Mouse (Mus musculus): ENCODE results near the gene Dhx16. TPM values are rescaled to one million over a fixed set of nuclear protein-coding genes. Genes with fewer than 3 reads are reported as not detected.
A peak's percentile ranks its signal among the peaks of the same experiment; 100 is the strongest.

The Dhx16 gene
- total and polyA plus RNA-seq, 2 experiments: 18.5 to 52.2 TPM

GRCm38 (mm10) chr17:35870884-35871696, 8.5 kb upstream of the Dhx16 start:
- 69% methylated on average over 8 of the region's 8 CpGs for WGBS
- no peaks in the 10 kb centered on the region for H3K79me2 ChIP-seq (ENCODE audit: control insufficient read depth, insufficient read depth, low read length)
- TF ChIP-seq POLR2A (IDR thresholded peaks at IDR 0.05; ENCODE audit: extremely low read depth, insufficient read depth, low read length): no peak
- TF ChIP-seq CTCF (IDR thresholded peaks at IDR 0.05; ENCODE audit: low read depth, low read length): peak; percentile 26; the same call in 1 of the 2 replicates
- no peak overlapping the region for H3K4me3 ChIP-seq (ENCODE audit: insufficient read depth, low read depth, low read length)
- no peaks in the 10 kb centered on the region; the same call in 1 of the 2 replicates for H3K27me3 ChIP-seq (ENCODE audit: control insufficient read depth, insufficient read depth, low read length)
- peak overlapping the region; percentile 79 for H3K27ac ChIP-seq (replicated peaks; ENCODE audit: insufficient read depth, low read depth, low read length)
- DNase-seq (ENCODE audit: extremely low read depth, low read depth, low spot score): no peak
- peaks cover 5% of the 10 kb centered on the region for H3K4me1 ChIP-seq (ENCODE audit: control insufficient read depth, insufficient read depth, low read length)
- no peaks in the 10 kb centered on the region for H3K36me3 ChIP-seq (ENCODE audit: control insufficient read depth, insufficient read depth, low read length)
- no peak overlapping the region for H3K9ac ChIP-seq (ENCODE audit: low read depth, low read length)

GRCm38 (mm10) chr17:35873774-35874519, 5.7 kb upstream of the Dhx16 start:
- DNase-seq (ENCODE audit: extremely low read depth, low read depth, low spot score): peak; percentile 50
- Histone ChIP-seq H3K27me3 (ENCODE audit: control insufficient read depth, insufficient read depth, low read length) (no peaks in the 10 kb centered on the region), H3K9ac (ENCODE audit: low read depth, low read length) (no peak overlapping the region), H3K27ac (replicated peaks; ENCODE audit: insufficient read depth, low read depth, low read length) (no peak overlapping the region), H3K79me2 (ENCODE audit: control insufficient read depth, insufficient read depth, low read length) (no peaks in the 10 kb centered on the region), H3K36me3 (ENCODE audit: control insufficient read depth, insufficient read depth, low read length) (no peaks in the 10 kb centered on the region), H3K4me1 (ENCODE audit: control insufficient read depth, insufficient read depth, low read length) (peaks cover 5% of the 10 kb centered on the region), H3K4me3 (ENCODE audit: insufficient read depth, low read depth, low read length) (no peak overlapping the region)
- TF ChIP-seq POLR2A (IDR thresholded peaks at IDR 0.05; ENCODE audit: extremely low read depth, insufficient read depth, low read length): no peak
- TF ChIP-seq CTCF (IDR thresholded peaks at IDR 0.05; ENCODE audit: low read depth, low read length): peak; percentile 94
- WGBS: 24% methylated on average over 21 of the region's 21 CpGs

GRCm38 (mm10) chr17:35874721-35875120, 4.9 kb upstream of the Dhx16 start:
- Histone ChIP-seq H3K4me3 (ENCODE audit: insufficient read depth, low read depth, low read length) (no peak overlapping the region), H3K36me3 (ENCODE audit: control insufficient read depth, insufficient read depth, low read length) (no peaks in the 10 kb centered on the region), H3K79me2 (ENCODE audit: control insufficient read depth, insufficient read depth, low read length) (0 out of 2 replicates have a peak, but pooled peaks cover under 1% of the 10 kb centered on the region), H3K9ac (ENCODE audit: low read depth, low read length) (no peak overlapping the region), H3K27ac (replicated peaks; ENCODE audit: insufficient read depth, low read depth, low read length) (no peak overlapping the region), H3K4me1 (ENCODE audit: control insufficient read depth, insufficient read depth, low read length) (peaks cover 5% of the 10 kb centered on the region), H3K27me3 (ENCODE audit: control insufficient read depth, insufficient read depth, low read length) (no peaks in the 10 kb centered on the region)
- WGBS: 73% methylated on average over 6 of the region's 6 CpGs
- TF ChIP-seq CTCF (IDR thresholded peaks at IDR 0.05; ENCODE audit: low read depth, low read length): no peak
- DNase-seq (ENCODE audit: extremely low read depth, low read depth, low spot score): no peak

- DNase-seq (ENCODE audit: extremely low read depth, low read depth, low spot score): no peak
- Histone ChIP-seq H3K79me2 (ENCODE audit: control insufficient read depth, insufficient read depth, low read length) (0 out of 2 replicates have a peak, but pooled peaks cover 3% of the 10 kb centered on the region), H3K4me3 (ENCODE audit: insufficient read depth, low read depth, low read length) (no peak overlapping the region), H3K4me1 (ENCODE audit: control insufficient read depth, insufficient read depth, low read length) (peaks cover 8% of the 10 kb centered on the region), H3K36me3 (ENCODE audit: control insufficient read depth, insufficient read depth, low read length) (peaks cover 17% of the 10 kb centered on the region; the same call in 1 of the 2 replicates), H3K27ac (replicated peaks; ENCODE audit: insufficient read depth, low read depth, low read length) (no peak overlapping the region), H3K9ac (ENCODE audit: low read depth, low read length) (no peak overlapping the region), H3K27me3 (ENCODE audit: control insufficient read depth, insufficient read depth, low read length) (no peaks in the 10 kb centered on the region)
- WGBS: 95% methylated on average over 17 of the region's 17 CpGs
- TF ChIP-seq POLR2A (IDR thresholded peaks at IDR 0.05; ENCODE audit: extremely low read depth, insufficient read depth, low read length): no peak
- no peak for TF ChIP-seq CTCF (IDR thresholded peaks at IDR 0.05; ENCODE audit: low read depth, low read length)
These were observed 3.3 kb downstream of the Dhx16 start for GRCm38 (mm10) chr17:35882924-35883323.

GRCm38 (mm10) chr17:35883777-35884176, 4.2 kb downstream of the Dhx16 start:
- WGBS: 97% methylated on average over 14 of the region's 14 CpGs
- H3K4me1 ChIP-seq (ENCODE audit: control insufficient read depth, insufficient read depth, low read length): peaks cover 8% of the 10 kb centered on the region
- TF ChIP-seq CTCF (IDR thresholded peaks at IDR 0.05; ENCODE audit: low read depth, low read length) (no peak), POLR2A (IDR thresholded peaks at IDR 0.05; ENCODE audit: extremely low read depth, insufficient read depth, low read length) (no peak)
- no peak overlapping the region for H3K9ac ChIP-seq (ENCODE audit: low read depth, low read length)
- peaks cover 18% of the 10 kb centered on the region; the same call in 1 of the 2 replicates for H3K36me3 ChIP-seq (ENCODE audit: control insufficient read depth, insufficient read depth, low read length)
- 0 out of 2 replicates have a peak, but pooled peaks cover 3% of the 10 kb centered on the region for H3K79me2 ChIP-seq (ENCODE audit: control insufficient read depth, insufficient read depth, low read length)
- no peaks in the 10 kb centered on the region for H3K27me3 ChIP-seq (ENCODE audit: control insufficient read depth, insufficient read depth, low read length)
- no peak for DNase-seq (ENCODE audit: extremely low read depth, low read depth, low spot score)
- H3K4me3 ChIP-seq (ENCODE audit: insufficient read depth, low read depth, low read length): no peak overlapping the region
- H3K27ac ChIP-seq (replicated peaks; ENCODE audit: insufficient read depth, low read depth, low read length): no peak overlapping the region

Data from liver, adult 2 months (tissue).